ENCODE assay signal across 8 mouse cellular contexts in genomic region chr3:58691374-58691939, GRCm38 (mm10). TPM values are rescaled to one million over a fixed set of nuclear protein-coding genes. Genes with fewer than 3 reads are reported as not detected.
DNase-seq lines count a peak whose midpoint lies in the region; ATAC-seq and TF ChIP-seq lines count a peak whose summit lies in the region.

No protein-coding gene starts in this region.

- TF ChIP-seq EP300 in liver, embryonic 14.5 days (IDR thresholded peaks at IDR 0.05; ENCODE audit: low read depth) = no peak

- H3K9me3 ChIP-seq in embryonic facial prominence, embryonic 14.5 days (ENCODE audit: control insufficient read depth, low read length) = no peaks in the 10 kb centered on the region
- H3K9me3 ChIP-seq in heart, embryonic 11.5 days (replicated peaks; ENCODE audit: control insufficient read depth, low read length) = no peaks in the 10 kb centered on the region
- no peaks in the 10 kb centered on the region for H3K9me3 ChIP-seq in kidney, embryonic 16.5 days (ENCODE audit: low read length)
- no peaks in the 10 kb centered on the region for H3K9me3 ChIP-seq in liver, embryonic 14.5 days (ENCODE audit: control insufficient read depth, low read length)
- no peaks in the 10 kb centered on the region for H3K9me3 ChIP-seq in neural tube, embryonic 12.5 days
- no peaks in the 10 kb centered on the region for H3K9me3 ChIP-seq in stomach, embryonic 16.5 days (replicated peaks; ENCODE audit: control insufficient read depth, low read length)

- H3K4me2 ChIP-seq in embryonic facial prominence, embryonic 14.5 days (ENCODE audit: low read depth, low read length) = peak overlapping the region; percentile 90
- peak overlapping the region; percentile 91 for H3K4me2 ChIP-seq in heart, embryonic 11.5 days
- peak overlapping the region; percentile 93 for H3K4me2 ChIP-seq in kidney, embryonic 16.5 days (replicated peaks; ENCODE audit: low read depth, low read length)
- H3K4me2 ChIP-seq in liver, embryonic 14.5 days (ENCODE audit: low read depth) = peak overlapping the region; percentile 90
- peak overlapping the region; percentile 93 for H3K4me2 ChIP-seq in neural tube, embryonic 12.5 days (replicated peaks)
- peak overlapping the region; percentile 73 for H3K4me2 ChIP-seq in stomach, embryonic 16.5 days (ENCODE audit: low read depth, low read length)

- WGBS in embryonic facial prominence, embryonic 14.5 days = 0% methylated on average over 10 of the region's 65 CpGs
- under 1% methylated on average over 65 of the region's 65 CpGs for WGBS in heart, embryonic 11.5 days (ENCODE audit: insufficient replicate concordance)
- WGBS in kidney, embryonic 16.5 days = 2% methylated on average over 42 of the region's 65 CpGs
- 0% methylated on average over 63 of the region's 65 CpGs for WGBS in liver, embryonic 14.5 days (ENCODE audit: insufficient replicate concordance)
- WGBS in neural tube, embryonic 12.5 days = under 1% methylated on average over 63 of the region's 65 CpGs
- under 1% methylated on average over 59 of the region's 65 CpGs for WGBS in stomach, embryonic 16.5 days

- H3K4me3 ChIP-seq in embryonic facial prominence, embryonic 14.5 days (ENCODE audit: low read depth, low read length) = peak overlapping the region; percentile 85
- H3K4me3 ChIP-seq in heart, embryonic 11.5 days (ENCODE audit: low read depth, low read length) = peak overlapping the region; percentile 87
- H3K4me3 ChIP-seq in kidney, embryonic 16.5 days (ENCODE audit: low read length) = peak overlapping the region; percentile 80
- peak overlapping the region; percentile 77 to 79 for H3K4me3 ChIP-seq in liver, embryonic 14.5 days (ENCODE audit: insufficient read depth in 1 of 2, low read depth in 2 of 2, low read length in 2 of 2)
- peak overlapping the region; percentile 82 for H3K4me3 ChIP-seq in neural tube, embryonic 12.5 days
- H3K4me3 ChIP-seq in stomach, embryonic 16.5 days (replicated peaks; ENCODE audit: low read length) = peak overlapping the region; percentile 82

- peak overlapping the region; percentile 88 for H3K9ac ChIP-seq in embryonic facial prominence, embryonic 14.5 days (ENCODE audit: low read depth, low read length)
- H3K9ac ChIP-seq in heart, embryonic 11.5 days (ENCODE audit: low read depth, low read length) = peak overlapping the region; percentile 92
- H3K9ac ChIP-seq in kidney, embryonic 16.5 days (replicated peaks; ENCODE audit: low read length) = peak overlapping the region; percentile 89
- peak overlapping the region; percentile 70 for H3K9ac ChIP-seq in liver, embryonic 14.5 days (replicated peaks)
- H3K9ac ChIP-seq in neural tube, embryonic 12.5 days = peak overlapping the region; percentile 84
- peak overlapping the region; percentile 89 for H3K9ac ChIP-seq in stomach, embryonic 16.5 days (ENCODE audit: low read length)

- TF ChIP-seq CTCF in liver, embryonic 14.5 days (IDR thresholded peaks at IDR 0.05; ENCODE audit: low read depth) = no peak

- H3K4me1 ChIP-seq in embryonic facial prominence, embryonic 14.5 days (ENCODE audit: control insufficient read depth, insufficient read depth, low read length) = peaks cover 21% of the 10 kb centered on the region
- peaks cover 11% of the 10 kb centered on the region for H3K4me1 ChIP-seq in heart, embryonic 11.5 days (ENCODE audit: control insufficient read depth, insufficient read depth, low read length)
- H3K4me1 ChIP-seq in kidney, embryonic 16.5 days (ENCODE audit: insufficient read depth, low read length) = peaks cover 14% of the 10 kb centered on the region; the same call in 1 of the 2 replicates
- peaks cover 3 to 7% of the 10 kb centered on the region in 2 experiments; a peak in 3 of 4 replicates for H3K4me1 ChIP-seq in liver, embryonic 14.5 days (replicated peaks; ENCODE audit: control insufficient read depth in 2 of 2, insufficient read depth in 2 of 2, low read length in 1 of 2)
- 0 out of 2 replicates have a peak, but pooled peaks cover 2% of the 10 kb centered on the region for H3K4me1 ChIP-seq in neural tube, embryonic 12.5 days
- H3K4me1 ChIP-seq in stomach, embryonic 16.5 days (ENCODE audit: control insufficient read depth, insufficient read depth, low read length) = peaks cover 8% of the 10 kb centered on the region

- DNase-seq in urinary bladder, postnatal 14 days (ENCODE audit: low spot score) = peak; percentile 34
- DNase-seq in urinary bladder, postnatal 4 days (ENCODE audit: low spot score in 2 of 2) = no peak
- peak; percentile 38 for DNase-seq in embryonic facial prominence, embryonic 14.5 days (ENCODE audit: low spot score)
- no peak for DNase-seq in liver, embryonic 14.5 days (ENCODE audit: low read depth in 3 of 3, low spot score in 3 of 3)

- ATAC-seq in embryonic facial prominence, embryonic 14.5 days (ENCODE audit: low read depth) = no peak; the same call in 1 of the 2 replicates
- ATAC-seq in heart, embryonic 11.5 days (replicated peaks; ENCODE audit: insufficient number of reproducible peaks, low FRiP score, low TSS enrichment) = peak; percentile 22; the same call in 1 of the 2 replicates
- peak; percentile 11; the same call in 1 of the 2 replicates for ATAC-seq in kidney, embryonic 16.5 days (ENCODE audit: low FRiP score, low TSS enrichment)
- no peak; the same call in 1 of the 2 replicates for ATAC-seq in liver, embryonic 14.5 days (ENCODE audit: insufficient read depth)
- peak; percentile 19 for ATAC-seq in neural tube, embryonic 12.5 days (ENCODE audit: low FRiP score, low read depth)
- no peak for ATAC-seq in stomach, embryonic 16.5 days (ENCODE audit: insufficient read depth, low FRiP score)

- H3K36me3 ChIP-seq in embryonic facial prominence, embryonic 14.5 days (ENCODE audit: control insufficient read depth, insufficient read depth, low read length) = no peaks in the 10 kb centered on the region
- no peaks in the 10 kb centered on the region for H3K36me3 ChIP-seq in heart, embryonic 11.5 days (ENCODE audit: control insufficient read depth, insufficient read depth, low read length)
- no peaks in the 10 kb centered on the region for H3K36me3 ChIP-seq in kidney, embryonic 16.5 days (ENCODE audit: insufficient read depth, low read length)
- no peaks in the 10 kb centered on the region for H3K36me3 ChIP-seq in liver, embryonic 14.5 days (replicated peaks; ENCODE audit: control insufficient read depth, insufficient read depth, low read depth)
- no peaks in the 10 kb centered on the region for H3K36me3 ChIP-seq in neural tube, embryonic 12.5 days
- no peaks in the 10 kb centered on the region for H3K36me3 ChIP-seq in stomach, embryonic 16.5 days (ENCODE audit: control insufficient read depth, insufficient read depth, low read length)

- peak overlapping the region; percentile 91 for H3K27ac ChIP-seq in embryonic facial prominence, embryonic 14.5 days (replicated peaks; ENCODE audit: low read depth, low read length)
- peak overlapping the region; percentile 89 for H3K27ac ChIP-seq in heart, embryonic 11.5 days (ENCODE audit: low read depth, low read length)
- peak overlapping the region; percentile 80 for H3K27ac ChIP-seq in kidney, embryonic 16.5 days (ENCODE audit: low read length)
- H3K27ac ChIP-seq in liver, embryonic 14.5 days = no peak overlapping the region
- peak overlapping the region; percentile 44 for H3K27ac ChIP-seq in neural tube, embryonic 12.5 days
- H3K27ac ChIP-seq in stomach, embryonic 16.5 days (ENCODE audit: low read length) = peak overlapping the region; percentile 85

- H3K27me3 ChIP-seq in embryonic facial prominence, embryonic 14.5 days (replicated peaks; ENCODE audit: control insufficient read depth, insufficient read depth, low read length) = peaks cover 4% of the 10 kb centered on the region; the same call in 1 of the 2 replicates
- no peaks in the 10 kb centered on the region for H3K27me3 ChIP-seq in heart, embryonic 11.5 days (ENCODE audit: control insufficient read depth, insufficient read depth, low read length)
- H3K27me3 ChIP-seq in kidney, embryonic 16.5 days (ENCODE audit: insufficient read depth, low read length) = peaks cover 8% of the 10 kb centered on the region; the same call in 1 of the 2 replicates
- H3K27me3 ChIP-seq in liver, embryonic 14.5 days (ENCODE audit: control insufficient read depth, insufficient read depth, low read length) = peaks cover 5% of the 10 kb centered on the region
- H3K27me3 ChIP-seq in neural tube, embryonic 12.5 days (replicated peaks) = no peaks in the 10 kb centered on the region
- 0 out of 2 replicates have a peak, but pooled peaks cover 3% of the 10 kb centered on the region for H3K27me3 ChIP-seq in stomach, embryonic 16.5 days (ENCODE audit: control insufficient read depth, insufficient read depth, low read length)

RNA-seq across cellular contexts. Expression of gene Siah2, which starts 0.7 kb away (rescaled TPM):
- polyA plus RNA-seq in embryonic facial prominence, embryonic 14.5 days (2014; fragmentation: Nextera tagmentation; extraction: Ambion mirVana) = 7.8 and 9.0 TPM in 2 replicates
- polyA plus RNA-seq in heart, embryonic 11.5 days (2014; fragmentation: Nextera tagmentation; extraction: Ambion mirVana) = 5.4 TPM in 2 replicates
- 3.7 and 3.9 TPM in 2 replicates for polyA plus RNA-seq in kidney, embryonic 16.5 days (2015; fragmentation: Nextera tagmentation; extraction: Ambion mirVana)
- polyA plus RNA-seq in liver, embryonic 14.5 days (2012; rRNA removed) = 4.4 and 4.7 TPM in 2 replicates
- polyA plus RNA-seq in liver, embryonic 14.5 days (2014; fragmentation: Nextera tagmentation; extraction: Ambion mirVana) = 2.8 and 3.5 TPM in 2 replicates
- 8.0 and 8.4 TPM in 2 replicates for polyA plus RNA-seq in neural tube, embryonic 12.5 days (2016; fragmentation: Nextera tagmentation; extraction: Ambion mirVana)
- 2.2 and 3.1 TPM in 2 replicates for polyA plus RNA-seq in stomach, embryonic 16.5 days (2015; fragmentation: Nextera tagmentation; extraction: Ambion mirVana)

RNA-seq across cellular contexts. Expression of gene Erich6, which starts 54.5 kb away (rescaled TPM):
- 0.07 and 0.09 TPM in 2 replicates for polyA plus RNA-seq in embryonic facial prominence, embryonic 14.5 days (2014; fragmentation: Nextera tagmentation; extraction: Ambion mirVana)
- 0.09 and 0.13 TPM in 2 replicates for polyA plus RNA-seq in heart, embryonic 11.5 days (2014; fragmentation: Nextera tagmentation; extraction: Ambion mirVana)
- not detected in 2 replicates for polyA plus RNA-seq in kidney, embryonic 16.5 days (2015; fragmentation: Nextera tagmentation; extraction: Ambion mirVana)
- polyA plus RNA-seq in liver, embryonic 14.5 days (2012; rRNA removed) = 0.01 TPM in 1 of 2 replicates, not detected in the other
- polyA plus RNA-seq in liver, embryonic 14.5 days (2014; fragmentation: Nextera tagmentation; extraction: Ambion mirVana) = not detected in 2 replicates
- polyA plus RNA-seq in neural tube, embryonic 12.5 days (2016; fragmentation: Nextera tagmentation; extraction: Ambion mirVana) = 0.19 TPM in 1 of 2 replicates, not detected in the other
- polyA plus RNA-seq in stomach, embryonic 16.5 days (2015; fragmentation: Nextera tagmentation; extraction: Ambion mirVana) = 0.05 TPM in 1 of 2 replicates, not detected in the other

Comparison
In these comparisons a context has a peak if more than half of its experiments do, and no peak if none do; other contexts are left out.
1. DNase-seq: peak in urinary bladder, postnatal 14 days (single experiment) and embryonic facial prominence, embryonic 14.5 days (single experiment); none in urinary bladder, postnatal 4 days (0 of 2) and liver, embryonic 14.5 days (0 of 3).
2. ATAC-seq: peak in heart, embryonic 11.5 days (single experiment), kidney, embryonic 16.5 days (single experiment) and neural tube, embryonic 12.5 days (single experiment); none in embryonic facial prominence, embryonic 14.5 days (single experiment), liver, embryonic 14.5 days (single experiment) and stomach, embryonic 16.5 days (single experiment).
3. Peak in every context shown above with its lines, with median percentiles within 50 percentile points of each other: H3K4me2 ChIP-seq, H3K4me3 ChIP-seq and H3K9ac ChIP-seq.